Mouse (Mus musculus): ENCODE measurements around the gene Rtn2.

DNA sequence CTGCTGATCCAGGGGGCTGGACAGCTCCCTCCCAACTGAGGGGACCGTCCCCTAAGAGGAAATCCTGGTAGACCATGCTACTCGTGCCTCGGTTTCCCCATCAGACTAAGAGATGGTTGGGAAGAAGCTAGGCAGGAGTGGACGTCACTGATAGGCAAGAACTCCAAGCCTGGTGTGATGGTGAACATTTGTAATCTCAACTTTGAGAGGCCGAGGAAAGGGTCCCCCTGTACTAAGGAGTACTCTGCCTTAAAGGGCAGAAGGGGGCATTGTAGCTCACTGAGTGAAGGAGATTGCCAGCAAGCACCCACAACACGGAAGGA lies 22.9 kb downstream of the Rtn2 start:
- no peak for TF ChIP-seq ZNF384 (IDR thresholded peaks at IDR 0.05; ENCODE audit: low read depth, low read length)
- TF ChIP-seq MAFK (IDR thresholded peaks at IDR 0.05; ENCODE audit: insufficient read depth, low read depth, low read length): no peak
- no peak for TF ChIP-seq ZC3H11A (IDR thresholded peaks at IDR 0.05; ENCODE audit: borderline replicate concordance, low read depth, low read length)
